Mouse (Mus musculus) limb, embryonic 12.5 days (tissue): Measurements from ENCODE around the gene Hif1an. TPM values are rescaled to one million over a fixed set of nuclear protein-coding genes. Genes with fewer than 3 reads are reported as not detected.

Experiments
- ATAC-seq: fragments of 200-750 bp; cut with Nextera tagmentation; 2 replicates; pipeline ENCODE4 v1.8.0; 2017; ENCODE audit warnings: low read depth, moderate TSS enrichment; ENCODE audit not compliant: insufficient number of reproducible peaks, insufficient read depth, low FRiP score, low TSS enrichment
- H3K27ac ChIP-seq: fragments of 300-500 bp; sonication (generic); 2 replicates; pipeline ENCODE4 v1.5.1; 2016; ENCODE audit warnings: mild to moderate bottlenecking, moderate library complexity
- H3K27me3 ChIP-seq: fragments of 300-500 bp; sonication (generic); 2 replicates; pipeline ENCODE4 v1.6.1; 2016; ENCODE audit warnings: mild to moderate bottlenecking, moderate library complexity
- H3K36me3 ChIP-seq: fragments of 300-500 bp; sonication (generic); 2 replicates; pipeline ENCODE4 v1.6.1; 2016; ENCODE audit warnings: mild to moderate bottlenecking, moderate library complexity
- H3K4me1 ChIP-seq: fragments of 300-500 bp; sonication (generic); replicated peaks from 2 replicates; pipeline ENCODE4 v1.6.1; 2016
- H3K4me2 ChIP-seq: fragments of 300-500 bp; sonication (generic); 2 replicates; pipeline ENCODE4 v1.6.1; 2016; ENCODE audit warnings: mild to moderate bottlenecking, moderate library complexity
- H3K4me3 ChIP-seq: fragments of 300-500 bp; sonication (generic); replicated peaks from 2 replicates; pipeline ENCODE4 v1.5.1; 2016; ENCODE audit warnings: mild to moderate bottlenecking
- H3K9ac ChIP-seq: fragments of 300-500 bp; sonication (generic); replicated peaks from 2 replicates; pipeline ENCODE4 v1.6.1; 2016; ENCODE audit warnings: mild to moderate bottlenecking, moderate library complexity
- H3K9me3 ChIP-seq: fragments of 300-500 bp; sonication (generic); 2 replicates; pipeline ENCODE4 v1.6.1; 2016; ENCODE audit warnings: mild to moderate bottlenecking, moderate library complexity
- WGBS: fragments of 180-500 bp; shearing (Covaris S2); methylation state at CpG from one replicate; pipeline ENCODE4 v1.1.7; 2016; 5-methylcytosine and 5-hydroxymethylcytosine counted together
- polyA plus RNA-seq: library from polyadenylated mRNA; unstranded; fragments of >200 nt; fragmentation: Nextera tagmentation; extraction: Ambion mirVana; gene quantifications from 2 replicates; pipeline ENCODE4 v1.2.1, GENCODE M21; 2016

The Hif1an gene
- polyA plus RNA-seq, 1 experiment from 2014 or later, result 47.2 TPM

GRCm38 (mm10) chr19:44537416-44537815 is 25.2 kb upstream of the Hif1an start:
- ATAC-seq, result no peak
- whole genome bisulfite sequencing, result 81% methylated on average over 8 of the region's 8 CpGs
- Histone ChIP-seq H3K4me3 (no peak overlapping the region), H3K27me3 (peaks cover 4% of the 10 kb centered on the region; the same call in 1 of the 2 replicates), H3K4me2 (no peak overlapping the region), H3K4me1 (no peaks in the 10 kb centered on the region), H3K9ac (no peak overlapping the region), H3K9me3 (peaks cover 18% of the 10 kb centered on the region; the same call in 1 of the 2 replicates), H3K36me3 (no peaks in the 10 kb centered on the region), H3K27ac (no peak overlapping the region)

GRCm38 (mm10) chr19:44542694-44543178 is 19.9 kb upstream of the Hif1an start:
- Histone ChIP-seq H3K9ac (no peak overlapping the region), H3K4me1 (peaks cover 7% of the 10 kb centered on the region), H3K4me3 (no peak overlapping the region), H3K36me3 (peaks cover 2% of the 10 kb centered on the region; the same call in 1 of the 2 replicates), H3K27me3 (peaks cover 19% of the 10 kb centered on the region), H3K27ac (no peak overlapping the region), H3K4me2 (no peak overlapping the region), H3K9me3 (peaks cover 18% of the 10 kb centered on the region; the same call in 1 of the 2 replicates)
- no peak for ATAC-seq
- WGBS, result 90% methylated on average over 8 of the region's 8 CpGs

GRCm38 (mm10) chr19:44544372-44544771 is 18.3 kb upstream of the Hif1an start:
- peaks cover 18% of the 10 kb centered on the region; the same call in 1 of the 2 replicates for H3K9me3 ChIP-seq
- H3K9ac ChIP-seq, result no peak overlapping the region
- peaks cover 19% of the 10 kb centered on the region for H3K36me3 ChIP-seq
- peaks cover 19% of the 10 kb centered on the region for H3K27me3 ChIP-seq
- H3K4me3 ChIP-seq, result no peak overlapping the region
- 66% methylated on average over 10 of the region's 10 CpGs for WGBS
- no peak for ATAC-seq
- H3K4me1 ChIP-seq, result peaks cover 7% of the 10 kb centered on the region
- H3K27ac ChIP-seq, result no peak overlapping the region
- no peak overlapping the region for H3K4me2 ChIP-seq

GRCm38 (mm10) chr19:44544775-44545174 is 17.9 kb upstream of the Hif1an start:
- WGBS, result 3% methylated on average over 13 of the region's 13 CpGs
- Histone ChIP-seq H3K4me3 (peak overlapping the region; percentile 52; the same call in 1 of the 2 replicates), H3K27ac (no peak overlapping the region), H3K36me3 (peaks cover 23% of the 10 kb centered on the region), H3K4me1 (peaks cover 7% of the 10 kb centered on the region), H3K4me2 (peak overlapping the region; percentile 92), H3K27me3 (peaks cover 19% of the 10 kb centered on the region), H3K9me3 (peaks cover 18% of the 10 kb centered on the region; the same call in 1 of the 2 replicates), H3K9ac (no peak overlapping the region)
- ATAC-seq, result no peak

GRCm38 (mm10) chr19:44545321-44546041 is 17.2 kb upstream of the Hif1an start, which contains the start of gene Sec31b:
TSS of gene Sec31b (minus strand) at chr19:44545864.
- Histone ChIP-seq H3K27me3 (peaks cover 19% of the 10 kb centered on the region), H3K4me1 (peaks cover 7% of the 10 kb centered on the region), H3K4me3 (peak within 1 kb of the TSS; percentile 52), H3K9me3 (peaks cover 11% of the 10 kb centered on the region; the same call in 1 of the 2 replicates), H3K27ac (no peak within 1 kb of the TSS), H3K9ac (peak within 1 kb of the TSS; percentile 57), H3K36me3 (peaks cover 30% of the 10 kb centered on the region), H3K4me2 (peak within 1 kb of the TSS; percentile 92)
- peak; percentile 66 for ATAC-seq
- 1% methylated on average over 47 of the region's 47 CpGs for WGBS

GRCm38 (mm10) chr19:44552731-44553130 is 9.9 kb upstream of the Hif1an start, which contains the start of gene Gm20538:
TSS of gene Gm20538 (minus strand) at chr19:44552831.
- H3K4me2 ChIP-seq, result no peak within 1 kb of the TSS
- H3K27ac ChIP-seq, result no peak within 1 kb of the TSS
- H3K9ac ChIP-seq, result no peak within 1 kb of the TSS
- H3K36me3 ChIP-seq, result peaks cover 57% of the 10 kb centered on the region
- ATAC-seq, result no peak
- no peaks in the 10 kb centered on the region for H3K9me3 ChIP-seq
- WGBS, result 95% methylated on average over 4 of the region's 4 CpGs
- no peaks in the 10 kb centered on the region for H3K27me3 ChIP-seq
- H3K4me3 ChIP-seq, result no peak within 1 kb of the TSS
- peaks cover 11% of the 10 kb centered on the region for H3K4me1 ChIP-seq

- Histone ChIP-seq H3K36me3 (peaks cover 52% of the 10 kb centered on the region), H3K4me2 (no peak overlapping the region)
Measured at GRCm38 (mm10) chr19:44553286-44553685, 9.4 kb upstream of the Hif1an start.

GRCm38 (mm10) chr19:44554490-44554860 is 8.2 kb upstream of the Hif1an start:
- Histone ChIP-seq H3K4me3 (peak overlapping the region; percentile 90), H3K36me3 (peaks cover 40% of the 10 kb centered on the region), H3K27ac (0 out of 2 replicates have a peak overlapping the region, but pooled peaks have one; percentile 80), H3K4me2 (peak overlapping the region; percentile 88), H3K9ac (peak overlapping the region; percentile 82), H3K9me3 (no peaks in the 10 kb centered on the region), H3K27me3 (peaks cover 5% of the 10 kb centered on the region; the same call in 1 of the 2 replicates), H3K4me1 (peaks cover 11% of the 10 kb centered on the region)
- no peak for ATAC-seq
- 5% methylated on average over 8 of the region's 8 CpGs for WGBS

More at GRCm38 (mm10) chr19:44553286-44553685, 9.4 kb upstream of the Hif1an start:
- H3K27ac ChIP-seq, result no peak overlapping the region
- H3K9ac ChIP-seq, result no peak overlapping the region
- no peaks in the 10 kb centered on the region for H3K27me3 ChIP-seq
- H3K4me3 ChIP-seq, result no peak overlapping the region
- no peak for ATAC-seq
- WGBS, result 93% methylated on average over 4 of the region's 4 CpGs
- peaks cover 11% of the 10 kb centered on the region for H3K4me1 ChIP-seq
- no peaks in the 10 kb centered on the region for H3K9me3 ChIP-seq

- peaks cover 34% of the 10 kb centered on the region for H3K36me3 ChIP-seq
- peak within 1 kb of the TSS; percentile 88 for H3K4me2 ChIP-seq
- peaks cover 11% of the 10 kb centered on the region for H3K4me1 ChIP-seq
- H3K4me3 ChIP-seq, result peak within 1 kb of the TSS; percentile 90
- peak within 1 kb of the TSS; percentile 82 for H3K9ac ChIP-seq
- peaks cover 8% of the 10 kb centered on the region; the same call in 1 of the 2 replicates for H3K27me3 ChIP-seq
- 1% methylated on average over 50 of the region's 50 CpGs for WGBS
- H3K27ac ChIP-seq, result peak within 1 kb of the TSS; percentile 80
- ATAC-seq, result peak; percentile 79
- H3K9me3 ChIP-seq, result no peaks in the 10 kb centered on the region
Measured at GRCm38 (mm10) chr19:44554861-44555590, 7.6 kb upstream of the Hif1an start, which contains the start of gene Ndufb8. TSS of gene Ndufb8 (minus strand) at chr19:44555440.

- Histone ChIP-seq H3K4me3 (peak overlapping the region; percentile 72), H3K4me2 (peak overlapping the region; percentile 88), H3K36me3 (peaks cover 46% of the 10 kb centered on the region), H3K9ac (no peak overlapping the region), H3K27me3 (peaks cover 3% of the 10 kb centered on the region; the same call in 1 of the 2 replicates), H3K9me3 (no peaks in the 10 kb centered on the region), H3K4me1 (peaks cover 25% of the 10 kb centered on the region), H3K27ac (no peak overlapping the region)
- WGBS, result 92% methylated on average over 14 of the region's 14 CpGs
- ATAC-seq, result no peak
Measured at GRCm38 (mm10) chr19:44564006-44564405, 1.4 kb downstream of the Hif1an start.

GRCm38 (mm10) chr19:44567763-44568162 is 5.1 kb downstream of the Hif1an start:
- H3K4me3 ChIP-seq, result no peak overlapping the region
- H3K27me3 ChIP-seq, result no peaks in the 10 kb centered on the region
- H3K27ac ChIP-seq, result no peak overlapping the region
- 88% methylated on average over 3 of the region's 3 CpGs for WGBS
- H3K36me3 ChIP-seq, result peaks cover 84% of the 10 kb centered on the region
- H3K9ac ChIP-seq, result no peak overlapping the region
- peaks cover 25% of the 10 kb centered on the region for H3K4me1 ChIP-seq
- H3K9me3 ChIP-seq, result no peaks in the 10 kb centered on the region
- ATAC-seq, result no peak
- no peak overlapping the region for H3K4me2 ChIP-seq
